Mouse (Mus musculus) megakaryocyte, embryonic 14.5 days (primary cell): ENCODE measurements at regions not wholly inside any gene's neighbourhood (a gene's known extent, or its start where the extent isn't known, plus 50 kb on each side); places are given as distances from the start of the nearest gene placed in this dataset.

Experiments
- FLI1 ChIP-seq: IDR thresholded peaks from 2 replicates; pipeline ENCODE4 v1.6.1; 2012; ENCODE audit warnings: low read length, inconsistent platforms, mixed read lengths
- GATA1 ChIP-seq: IDR thresholded peaks from 3 replicates; pipeline ENCODE4 v1.6.1; 2012; ENCODE audit warnings: mixed read lengths, low read length, inconsistent platforms, borderline replicate concordance

DNA sequence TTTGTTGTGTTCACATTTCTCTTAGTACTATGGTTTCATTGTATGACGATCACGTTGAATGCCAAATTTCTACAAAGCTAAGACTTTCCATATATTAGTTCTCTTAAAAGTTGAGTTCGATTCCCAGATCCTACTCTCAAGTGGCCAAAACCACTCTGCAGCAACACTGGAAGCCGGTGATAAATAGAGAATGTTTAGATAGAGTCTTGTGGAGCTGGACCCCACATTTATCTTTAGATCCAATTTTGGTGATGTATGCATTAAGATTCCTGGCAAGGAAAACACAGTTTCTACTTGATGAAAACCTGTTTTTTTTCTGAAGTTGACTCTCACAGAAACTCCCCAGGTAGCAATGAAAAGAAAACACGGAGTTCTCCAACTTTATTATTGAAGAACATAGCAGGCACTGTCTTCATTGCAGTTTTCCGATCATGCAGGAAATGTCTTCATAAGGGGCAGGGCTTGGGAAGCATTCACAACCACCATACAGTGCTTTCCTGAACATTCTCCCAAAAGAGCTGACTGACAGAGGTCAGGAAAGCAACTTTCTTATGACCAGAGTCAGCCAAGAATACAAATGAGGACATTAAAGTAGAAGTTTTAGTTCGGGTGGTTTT lies 310.7 kb downstream of the Cd109 start:
- TF ChIP-seq GATA1 = no peak
- no peak for TF ChIP-seq FLI1
